Mouse (Mus musculus): ENCODE results near the gene Ibtk.
"Not testable (repeated sequence)": the region's sequence is repeated elsewhere in the genome, so short reads cannot be mapped to it uniquely, and the experiment has no call there.

Gene Ibtk

GRCm38 (mm10) chr9:85749142-85749921 lies at the start of gene Ibtk:
Gene Ibtk, minus strand, starts transcription at chr9:85749334.
- DNase-seq (ENCODE audit: low spot score in 2 of 2) = peak; percentile 99 to 100

GRCm38 (mm10) chr9:85791521-85791920 lies 42.4 kb upstream of the Ibtk start:
- not testable (repeated sequence) for DNase-seq (ENCODE audit: low spot score in 2 of 2)

DNA sequence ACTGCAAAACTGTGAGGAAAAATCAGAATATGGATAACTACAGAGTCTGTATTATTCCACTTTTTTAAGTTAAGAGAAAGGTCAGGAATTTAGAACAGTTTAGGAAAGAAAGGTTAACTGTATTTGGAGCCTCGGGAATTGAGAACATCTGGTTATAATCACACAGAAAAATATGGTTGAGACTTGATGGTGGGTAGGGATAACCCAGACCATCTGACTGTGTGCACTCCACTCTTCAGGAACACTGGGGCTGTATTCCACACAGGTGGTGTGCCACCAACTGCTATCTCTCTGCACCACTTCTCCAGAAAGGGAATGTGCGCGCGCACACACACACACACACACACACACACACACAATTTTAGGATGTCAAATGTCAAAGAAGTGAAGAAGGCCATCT lies 31.1 kb upstream of the Ibtk start:
- DNase-seq (ENCODE audit: low spot score in 2 of 2) = no peak

DNA sequence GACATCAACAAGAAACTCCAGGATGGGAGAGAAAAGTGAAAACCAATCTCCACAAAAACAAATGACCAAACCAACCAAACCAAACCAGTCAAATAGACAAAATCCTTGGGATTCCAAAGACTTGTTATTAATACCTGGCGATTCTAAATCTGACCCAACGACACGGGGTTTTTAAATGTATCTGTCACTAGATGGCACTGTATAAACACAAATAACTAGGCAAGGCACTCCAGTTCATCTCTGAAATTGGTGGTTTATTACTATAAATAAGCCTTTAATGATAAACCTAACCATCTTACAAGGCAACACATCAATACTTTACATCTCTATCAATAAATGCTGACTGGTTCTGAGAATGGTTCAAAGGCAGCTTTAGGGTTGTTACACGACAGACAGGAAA lies 30.3 kb upstream of the Ibtk start:
- no peak for DNase-seq (ENCODE audit: low spot score in 2 of 2)

DNA sequence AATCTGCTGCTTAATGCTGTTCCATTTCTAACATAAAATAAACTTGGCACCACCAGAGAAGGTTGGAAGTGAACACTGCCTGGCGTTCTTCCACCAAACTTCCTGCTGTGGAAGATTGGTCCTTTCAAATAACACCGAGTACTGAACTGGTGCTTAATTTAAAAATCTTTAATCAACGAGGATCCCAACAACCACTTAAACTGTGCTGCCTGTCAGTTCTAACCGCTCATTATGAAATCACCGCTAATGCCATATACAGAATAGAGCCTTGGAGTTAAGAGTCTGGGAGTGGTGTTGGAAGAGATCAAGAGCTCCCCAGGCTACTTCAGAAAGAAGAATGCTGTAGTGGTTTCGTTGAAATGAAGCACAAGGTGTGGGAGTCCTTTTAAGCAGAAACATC lies 28.4 kb upstream of the Ibtk start:
- peak; percentile 5 to 16 for DNase-seq (ENCODE audit: low spot score in 2 of 2)

DNA sequence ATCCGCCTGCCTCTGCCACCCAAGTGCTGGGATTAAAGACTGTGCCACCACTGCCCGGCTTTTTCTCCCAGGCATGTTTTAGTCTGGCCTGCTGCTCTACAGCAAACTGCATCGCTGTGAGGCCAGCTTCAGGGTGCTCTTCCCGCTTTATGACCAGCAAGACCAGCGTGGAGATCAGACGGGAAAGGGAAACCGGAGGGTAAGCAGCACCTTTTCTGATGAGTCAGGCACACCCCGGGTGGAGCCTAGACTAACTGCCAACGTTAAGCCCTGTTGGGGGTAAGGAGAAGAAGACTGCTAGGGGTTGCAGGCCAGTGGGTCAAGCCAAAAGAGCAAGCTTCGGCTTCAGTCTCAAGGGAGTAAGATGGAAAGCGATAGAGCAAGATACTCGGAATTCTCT lies 23.1 kb upstream of the Ibtk start:
- DNase-seq (ENCODE audit: low spot score in 2 of 2) = no peak

DNA sequence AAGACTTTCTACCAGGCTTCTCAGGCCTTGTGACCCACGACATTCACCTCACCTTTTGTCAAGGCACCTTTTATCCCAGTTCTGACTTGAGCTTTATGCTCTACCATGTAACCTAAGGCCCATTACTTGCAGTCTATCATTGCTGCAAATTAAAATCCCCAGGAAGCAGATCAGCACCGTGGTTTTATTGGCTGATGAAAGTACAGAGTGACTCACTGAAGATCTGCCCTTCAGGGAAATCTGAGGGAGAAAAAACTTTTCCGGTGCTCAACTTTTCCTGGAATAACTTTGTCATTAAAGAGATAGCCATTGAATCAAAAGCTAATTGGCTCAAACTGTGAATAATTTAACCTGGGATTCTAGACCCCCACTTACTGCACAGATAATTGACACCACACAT lies 22.3 kb upstream of the Ibtk start:
- no peak for DNase-seq (ENCODE audit: low spot score in 2 of 2)

DNA sequence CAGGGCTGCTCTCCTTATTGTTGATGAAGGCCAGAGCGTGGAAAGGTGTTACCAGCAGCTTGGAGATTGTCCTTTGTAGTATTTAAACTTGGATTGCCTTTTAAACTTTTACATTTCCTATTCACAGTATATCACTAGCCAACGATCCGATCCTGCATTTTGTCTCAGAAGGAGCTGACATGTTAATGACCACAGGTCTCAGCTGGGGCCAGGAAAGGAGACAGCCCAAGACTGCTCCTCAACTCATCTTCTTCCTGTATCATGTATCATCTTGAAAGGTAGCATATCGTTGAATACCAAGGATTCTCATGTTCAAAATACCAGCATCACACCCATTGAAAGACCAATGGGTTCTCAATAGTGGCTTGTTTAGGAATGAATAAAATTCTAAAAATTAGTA lies 21.2 kb upstream of the Ibtk start:
- no peak for DNase-seq (ENCODE audit: low spot score in 2 of 2)

DNA sequence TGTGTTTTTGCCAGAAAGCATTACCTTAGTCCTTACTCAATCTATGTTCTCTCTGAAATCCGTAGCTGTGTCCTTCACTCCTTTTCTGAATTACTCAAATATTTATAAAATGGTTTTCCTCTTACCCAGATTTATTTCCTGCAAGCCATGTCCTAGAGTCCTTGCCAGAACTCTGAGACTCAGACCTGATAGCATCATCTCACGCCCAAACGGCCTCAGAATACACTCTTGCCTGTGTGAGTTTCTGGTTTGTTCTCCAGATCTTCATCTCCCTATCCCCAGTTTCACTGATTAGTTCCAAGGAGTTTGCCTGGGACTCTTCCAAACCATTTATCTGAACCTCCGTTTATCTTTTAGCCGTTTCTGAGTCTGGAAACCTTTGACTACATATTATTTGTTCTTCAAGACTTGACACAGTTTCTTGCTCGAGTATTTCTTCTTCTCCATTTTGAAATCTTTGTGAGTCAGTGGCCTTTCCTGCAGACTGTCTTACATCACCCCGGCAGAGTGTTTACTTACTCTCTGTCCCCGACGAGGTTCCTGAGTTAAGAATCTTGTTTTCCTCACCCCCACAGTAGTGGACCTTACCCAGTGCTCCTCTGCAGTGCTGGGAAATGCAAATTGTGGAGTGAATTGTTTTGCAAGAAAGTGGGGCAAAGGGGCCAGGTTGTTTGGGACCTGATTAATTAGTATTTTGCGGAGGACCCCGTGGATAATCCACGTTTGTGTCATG lies 20.1 kb upstream of the Ibtk start:
- DNase-seq (ENCODE audit: low spot score in 2 of 2) = no peak

GRCm38 (mm10) chr9:85767255-85767654 lies 18.1 kb upstream of the Ibtk start:
- no peak for DNase-seq (ENCODE audit: low spot score in 2 of 2)

GRCm38 (mm10) chr9:85762476-85762875 lies 13.3 kb upstream of the Ibtk start:
- no peak for DNase-seq (ENCODE audit: low spot score in 2 of 2)

DNA sequence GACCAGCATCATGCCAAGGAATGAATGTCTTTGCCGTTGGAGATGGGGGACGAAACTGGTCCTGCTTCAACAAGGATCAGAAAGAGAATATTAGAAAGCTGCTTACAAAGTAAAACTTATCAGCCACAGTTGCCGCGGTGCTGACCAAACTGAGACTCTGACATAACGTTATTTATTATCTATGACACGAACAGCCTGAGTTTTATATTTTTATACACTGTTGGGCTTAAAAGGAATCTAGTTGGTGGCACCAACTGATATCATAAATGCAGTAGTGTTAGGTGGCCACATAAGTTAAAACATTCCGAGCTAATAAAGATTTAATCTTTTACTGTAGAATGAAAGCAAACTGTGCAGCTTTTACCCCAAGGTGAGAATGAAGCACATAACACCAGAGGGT lies 1.7 kb upstream of the Ibtk start:
- no peak for DNase-seq (ENCODE audit: low spot score in 2 of 2)

GRCm38 (mm10) chr9:85749922-85750509 lies 882 bp upstream of the Ibtk start:
- no peak for DNase-seq (ENCODE audit: low spot score in 2 of 2)

DNA sequence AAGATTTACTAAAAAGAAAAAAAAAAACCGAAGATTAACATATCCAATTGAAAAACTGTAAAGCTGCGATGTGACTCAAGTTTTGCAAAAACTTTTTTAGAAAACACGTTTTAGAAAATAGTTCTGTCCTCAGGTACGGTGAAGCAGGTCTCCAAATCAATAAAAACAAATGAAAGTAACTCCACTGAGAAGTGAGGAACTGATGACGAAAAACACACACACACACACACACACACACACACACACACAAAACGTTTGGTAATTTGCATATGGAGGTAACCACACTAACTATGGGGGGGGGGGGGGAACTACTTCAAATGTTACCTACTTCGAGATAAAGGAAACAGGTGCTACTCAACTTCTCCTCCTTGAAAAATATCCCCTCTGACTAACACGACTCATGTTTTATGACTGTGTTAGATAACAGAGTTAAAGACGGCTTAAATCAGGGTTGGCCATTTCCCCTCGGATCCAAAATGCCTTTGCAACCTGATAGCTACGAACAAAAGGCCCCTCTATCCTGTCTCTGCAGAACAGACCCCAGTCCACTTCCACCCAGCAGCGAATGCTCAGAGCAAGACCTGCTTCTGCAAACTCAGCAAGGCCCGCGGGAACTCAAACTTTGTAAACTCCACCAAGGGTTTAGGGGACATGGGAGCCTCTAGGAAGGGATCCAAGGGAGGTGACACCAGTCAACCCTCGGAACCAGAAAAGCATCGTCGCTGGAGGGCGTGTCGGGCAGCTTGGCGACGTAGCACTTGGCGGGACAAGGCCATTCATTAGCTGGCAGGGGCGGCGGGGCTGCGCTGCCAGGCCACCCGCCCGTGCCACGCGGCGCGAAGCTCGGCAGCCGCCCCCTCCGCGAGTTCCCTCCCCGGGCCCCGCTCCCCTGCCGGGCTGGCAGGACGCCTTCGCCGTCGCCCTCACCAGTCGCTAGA lies 661 bp downstream of the Ibtk start:
- DNase-seq (ENCODE audit: low spot score in 2 of 2) = peak; percentile 61 to 71

GRCm38 (mm10) chr9:85745566-85745965 lies 3.6 kb downstream of the Ibtk start:
- DNase-seq (ENCODE audit: low spot score in 2 of 2) = no peak

GRCm38 (mm10) chr9:85743358-85743757 lies 5.8 kb downstream of the Ibtk start:
- DNase-seq (ENCODE audit: low spot score in 2 of 2) = no peak

GRCm38 (mm10) chr9:85742107-85742506 lies 7.0 kb downstream of the Ibtk start:
- DNase-seq (ENCODE audit: low spot score in 2 of 2) = no peak

DNA sequence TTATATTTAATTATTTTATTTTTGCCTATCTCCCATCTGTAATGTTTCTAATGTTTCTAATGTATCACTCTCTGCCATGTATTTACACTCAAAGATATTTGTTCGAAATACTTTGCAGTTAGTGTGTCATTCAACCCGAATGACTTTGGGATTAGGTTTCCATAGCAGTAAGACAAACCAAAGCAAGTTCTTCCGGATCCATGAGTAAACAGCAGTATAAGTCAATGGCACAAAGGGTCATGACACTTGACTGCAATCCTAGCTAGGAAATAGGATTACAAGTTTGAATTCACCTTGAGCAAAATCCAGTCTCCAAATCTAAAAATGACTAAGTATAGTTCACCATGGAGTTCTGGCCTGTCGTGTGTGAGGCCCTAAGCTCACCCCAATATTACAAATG lies 9.9 kb downstream of the Ibtk start:
- DNase-seq (ENCODE audit: low spot score in 2 of 2) = no peak

- DNase-seq (ENCODE audit: low spot score in 2 of 2) = no peak
These were observed 14.3 kb downstream of the Ibtk start for GRCm38 (mm10) chr9:85734821-85735220.

- no peak for DNase-seq (ENCODE audit: low spot score in 2 of 2)
These were observed 25.1 kb downstream of the Ibtk start for GRCm38 (mm10) chr9:85724078-85724477.

GRCm38 (mm10) chr9:85717336-85717735 lies 31.8 kb downstream of the Ibtk start:
- DNase-seq (ENCODE audit: low spot score in 2 of 2) = no peak

GRCm38 (mm10) chr9:85707302-85707701 lies 41.8 kb downstream of the Ibtk start:
- DNase-seq (ENCODE audit: low spot score in 2 of 2) = no peak
